In genomic region chr4:62362437-62362836, GRCm38 (mm10) we compare ENCODE assay signal across 22 mouse cellular contexts. TPM values are rescaled to one million over a fixed set of nuclear protein-coding genes. Genes with fewer than 3 reads are reported as not detected.
DNase-seq lines count a peak whose midpoint lies in the region; ATAC-seq and TF ChIP-seq lines count a peak whose summit lies in the region.
"Had no signal": no experiment of that assay in that cellular context is flagged by ENCODE, and none has a peak within 500 bp of the region (broad histone marks: within the 10 kb centered on the region; RNA-seq: fewer than 3 reads in every experiment).

No protein-coding gene starts in this region.

- peak; percentile 12 for DNase-seq in cerebellum, adult 9-10 months
- no peak for DNase-seq in cerebellum, adult 18-20 months
- DNase-seq in spleen, postnatal 36 days (ENCODE audit: low spot score in 2 of 2), result peak; percentile 19 to 49
- no peak for DNase-seq in spleen, postnatal 4 days (ENCODE audit: low spot score in 2 of 2)
- no peak for DNase-seq in forebrain, embryonic 14.5 days (ENCODE audit: low spot score)
- DNase-seq in layer of hippocampus, postnatal 25 days (ENCODE audit: extremely low spot score in 1 of 2, low spot score in 1 of 2), result no peak
- DNase-seq: adrenal gland, postnatal 14 days; cerebellum, postnatal 14 days; embryo, embryonic 11 days; gastrocnemius, postnatal 36 days; kidney, adult 9 months; kidney, postnatal 36 days; lung, postnatal 14 days; thymus, postnatal 25 days had no signal

- peaks cover 10% of the 10 kb centered on the region; the same call in 1 of the 2 replicates for H3K4me1 ChIP-seq in intestine, postnatal 0 days (replicated peaks; ENCODE audit: control insufficient read depth, insufficient read depth, low read length)
- H3K4me1 ChIP-seq in intestine, embryonic 16.5 days (ENCODE audit: control insufficient read depth, insufficient read depth, low read length), result peaks cover 12% of the 10 kb centered on the region
- H3K4me1 ChIP-seq in forebrain, embryonic 14.5 days (ENCODE audit: control insufficient read depth, insufficient read depth, low read length), result peaks cover 11% of the 10 kb centered on the region

- no peak overlapping the region for H3K27ac ChIP-seq in intestine, postnatal 0 days (ENCODE audit: low read depth, low read length)
- no peak overlapping the region for H3K27ac ChIP-seq in intestine, embryonic 16.5 days (ENCODE audit: low read length)
- no peak overlapping the region for H3K27ac ChIP-seq in forebrain, embryonic 14.5 days (ENCODE audit: low read depth, low read length)
- H3K27ac ChIP-seq: hindbrain, embryonic 12.5 days; limb, embryonic 12.5 days had no signal

- H3K27me3 ChIP-seq in intestine, postnatal 0 days (replicated peaks; ENCODE audit: control insufficient read depth, insufficient read depth, low read length), result no peaks in the 10 kb centered on the region
- no peaks in the 10 kb centered on the region for H3K27me3 ChIP-seq in intestine, embryonic 16.5 days (replicated peaks; ENCODE audit: control insufficient read depth, insufficient read depth, low read length)
- H3K27me3 ChIP-seq in forebrain, embryonic 14.5 days (replicated peaks; ENCODE audit: control insufficient read depth, insufficient read depth, low read length), result no peaks in the 10 kb centered on the region
- H3K27me3 ChIP-seq: heart, embryonic 12.5 days; hindbrain, embryonic 12.5 days; limb, embryonic 12.5 days had no signal

- no peak for ATAC-seq in intestine, postnatal 0 days
- no peak for ATAC-seq in intestine, embryonic 16.5 days
- ATAC-seq in forebrain, embryonic 14.5 days, result no peak
- ATAC-seq: forebrain, embryonic 16.5 days; inflammation-experienced regulatory T-cells, adult 6 months; midbrain, embryonic 16.5 days had no signal

- no peak overlapping the region for H3K9ac ChIP-seq in intestine, postnatal 0 days (ENCODE audit: low read depth, low read length)
- H3K9ac ChIP-seq in intestine, embryonic 16.5 days (ENCODE audit: low read depth, low read length), result no peak overlapping the region
- H3K9ac ChIP-seq in forebrain, embryonic 14.5 days (ENCODE audit: low read length), result no peak overlapping the region
- H3K9ac ChIP-seq: limb, embryonic 12.5 days had no signal

- H3K9me3 ChIP-seq in intestine, postnatal 0 days (ENCODE audit: control insufficient read depth), result no peaks in the 10 kb centered on the region
- H3K9me3 ChIP-seq in intestine, embryonic 16.5 days (ENCODE audit: control insufficient read depth, low read length), result no peaks in the 10 kb centered on the region
- H3K9me3 ChIP-seq in forebrain, embryonic 14.5 days (replicated peaks; ENCODE audit: control insufficient read depth, low read length), result no peaks in the 10 kb centered on the region
- H3K9me3 ChIP-seq: heart, embryonic 12.5 days; hindbrain, embryonic 12.5 days; limb, embryonic 12.5 days had no signal

- no peak for TF ChIP-seq CTCF in intestine, postnatal 0 days (IDR thresholded peaks at IDR 0.05; ENCODE audit: low read depth)

- no peak overlapping the region; the same call in 1 of the 2 replicates for H3K4me3 ChIP-seq in intestine, postnatal 0 days (ENCODE audit: low read depth, low read length)
- H3K4me3 ChIP-seq in intestine, embryonic 16.5 days (ENCODE audit: low read length), result no peak overlapping the region
- no peak overlapping the region for H3K4me3 ChIP-seq in forebrain, embryonic 14.5 days (ENCODE audit: low read depth, low read length)

- H3K4me2 ChIP-seq in intestine, postnatal 0 days (replicated peaks; ENCODE audit: low read depth), result peak overlapping the region; percentile 74; the same call in 1 of the 2 replicates
- no peak overlapping the region for H3K4me2 ChIP-seq in intestine, embryonic 16.5 days (ENCODE audit: low read depth, low read length)
- no peak overlapping the region for H3K4me2 ChIP-seq in forebrain, embryonic 14.5 days (ENCODE audit: low read length)

- WGBS in intestine, postnatal 0 days, result 56% methylated on average over 2 of the region's 2 CpGs
- WGBS in intestine, embryonic 16.5 days, result 74% methylated on average over 2 of the region's 2 CpGs
- WGBS in forebrain, embryonic 14.5 days, result 84% methylated on average over 2 of the region's 2 CpGs

- H3K36me3 ChIP-seq in intestine, postnatal 0 days (ENCODE audit: control insufficient read depth, insufficient read depth), result no peaks in the 10 kb centered on the region
- no peaks in the 10 kb centered on the region for H3K36me3 ChIP-seq in intestine, embryonic 16.5 days (ENCODE audit: control insufficient read depth, insufficient read depth, low read length)
- H3K36me3 ChIP-seq in forebrain, embryonic 14.5 days (ENCODE audit: control insufficient read depth, insufficient read depth, low read length), result no peaks in the 10 kb centered on the region
- H3K36me3 ChIP-seq: hindbrain, embryonic 12.5 days; limb, embryonic 12.5 days had no signal

RNA-seq across cellular contexts. Expression of gene Slc31a1, which starts 1.9 kb away (rescaled TPM):
- 133 and 150 TPM in 2 replicates for polyA plus RNA-seq in intestine, postnatal 0 days (2015; fragmentation: Nextera tagmentation; extraction: Ambion mirVana)
- polyA plus RNA-seq in intestine, embryonic 16.5 days (2015; fragmentation: Nextera tagmentation; extraction: Ambion mirVana), result 127 and 149 TPM in 2 replicates
- 43.9 and 44.9 TPM in 2 replicates for polyA plus RNA-seq in forebrain, embryonic 14.5 days (2014; fragmentation: Nextera tagmentation; extraction: Ambion mirVana)
- 10 to 100 TPM; 16.2 to 16.8 TPM for total RNA-seq in layer of hippocampus, postnatal 25 days (2021)

RNA-seq across cellular contexts. Expression of gene Fkbp15, which starts 2.1 kb away (rescaled TPM):
- polyA plus RNA-seq in intestine, postnatal 0 days (2015; fragmentation: Nextera tagmentation; extraction: Ambion mirVana), result 16.9 and 18.3 TPM in 2 replicates
- polyA plus RNA-seq in intestine, embryonic 16.5 days (2015; fragmentation: Nextera tagmentation; extraction: Ambion mirVana), result 24.3 and 27.9 TPM in 2 replicates
- 15.7 and 18.6 TPM in 2 replicates for polyA plus RNA-seq in forebrain, embryonic 14.5 days (2014; fragmentation: Nextera tagmentation; extraction: Ambion mirVana)
- 10 to 100 TPM; 38.1 to 44.2 TPM for total RNA-seq in layer of hippocampus, postnatal 25 days (2021)

RNA-seq across cellular contexts. Expression of gene Cdc26, which starts 46.0 kb away (rescaled TPM):
- polyA plus RNA-seq in intestine, postnatal 0 days (2015; fragmentation: Nextera tagmentation; extraction: Ambion mirVana), result 72.5 and 73.7 TPM in 2 replicates
- 106 and 122 TPM in 2 replicates for polyA plus RNA-seq in intestine, embryonic 16.5 days (2015; fragmentation: Nextera tagmentation; extraction: Ambion mirVana)
- polyA plus RNA-seq in forebrain, embryonic 14.5 days (2014; fragmentation: Nextera tagmentation; extraction: Ambion mirVana), result 140 and 149 TPM in 2 replicates
- total RNA-seq in layer of hippocampus, postnatal 25 days (2021), result 10 to 100 TPM; 43.0 to 51.1 TPM

RNA-seq across cellular contexts. Expression of gene Prpf4, which starts 46.2 kb away (rescaled TPM):
- 6.9 and 8.0 TPM in 2 replicates for polyA plus RNA-seq in intestine, postnatal 0 days (2015; fragmentation: Nextera tagmentation; extraction: Ambion mirVana)
- polyA plus RNA-seq in intestine, embryonic 16.5 days (2015; fragmentation: Nextera tagmentation; extraction: Ambion mirVana), result 14.3 and 15.9 TPM in 2 replicates
- 16.4 and 16.6 TPM in 2 replicates for polyA plus RNA-seq in forebrain, embryonic 14.5 days (2014; fragmentation: Nextera tagmentation; extraction: Ambion mirVana)
- total RNA-seq in layer of hippocampus, postnatal 25 days (2021), result 10 to 100 TPM; 12.4 to 12.6 TPM

Comparison
In these comparisons a context has a peak if more than half of its experiments do, and no peak if none do; other contexts are left out.
1. DNase-seq: peak in cerebellum, adult 9-10 months (single experiment) and spleen, postnatal 36 days (2 of 2); none in cerebellum, adult 18-20 months (0 of 2), spleen, postnatal 4 days (0 of 2), forebrain, embryonic 14.5 days (single experiment) and layer of hippocampus, postnatal 25 days (0 of 2).